20 mouse cellular contexts compared by ENCODE assay signal in genomic region chr10:122291611-122292010, GRCm38 (mm10).
DNase-seq lines count a peak whose midpoint lies in the region; ATAC-seq and TF ChIP-seq lines count a peak whose summit lies in the region.
"Had no signal": no experiment of that assay in that cellular context is flagged by ENCODE, and none has a peak within 500 bp of the region (broad histone marks: within the 10 kb centered on the region; RNA-seq: fewer than 3 reads in every experiment).

No protein-coding gene starts in this region.

- no peaks in the 10 kb centered on the region for H3K36me3 ChIP-seq in embryonic facial prominence, embryonic 14.5 days (ENCODE audit: control insufficient read depth, insufficient read depth, low read length)
- no peaks in the 10 kb centered on the region for H3K36me3 ChIP-seq in embryonic facial prominence, embryonic 10.5 days (replicated peaks)
- H3K36me3 ChIP-seq in lung, embryonic 14.5 days (ENCODE audit: insufficient read depth): no peaks in the 10 kb centered on the region
- H3K36me3 ChIP-seq: embryonic facial prominence, embryonic 15.5 days; forebrain, embryonic 12.5 days; heart, embryonic 13.5 days; hindbrain, embryonic 13.5 days had no signal

- intact Hi-C loops in heart, postnatal 36 days (cut with DNase I): loop anchor here (10.0 kb wide), 1 partner anchor 153 kb away; the partner anchor contains the start of gene Avpr1a

- WGBS in embryonic facial prominence, embryonic 14.5 days: 81% methylated on average over 2 of the region's 2 CpGs
- 91% methylated on average over 2 of the region's 2 CpGs for WGBS in embryonic facial prominence, embryonic 10.5 days
- 78% methylated on average over 2 of the region's 2 CpGs for WGBS in lung, embryonic 14.5 days

- peak; percentile 25 for DNase-seq in embryonic facial prominence, embryonic 14.5 days (ENCODE audit: low spot score)
- DNase-seq in embryonic facial prominence, embryonic 10.5 days (ENCODE audit: low spot score): no peak
- DNase-seq in lung, embryonic 14.5 days: peak; percentile 36
- no peak for DNase-seq in lung, postnatal 25 days (ENCODE audit: low spot score)
- peak; percentile 45 for DNase-seq in adipocyte (ENCODE audit: low spot score)
- DNase-seq in skeletal muscle tissue, adult 2 months (ENCODE audit: low read depth, low spot score): peak; percentile 7
- no peak for DNase-seq in heart, postnatal 36 days
- DNase-seq: adrenal gland, adult 2 months; adrenal gland, postnatal 25 days; cerebellum, adult 18-20 months; cerebellum, adult 9-11 months; cerebellum, postnatal 36 days had no signal

- H3K9me3 ChIP-seq in embryonic facial prominence, embryonic 14.5 days (ENCODE audit: control insufficient read depth, low read length): no peaks in the 10 kb centered on the region
- H3K9me3 ChIP-seq in embryonic facial prominence, embryonic 10.5 days: no peaks in the 10 kb centered on the region
- H3K9me3 ChIP-seq in lung, embryonic 14.5 days (ENCODE audit: low read depth, low read length): no peaks in the 10 kb centered on the region
- H3K9me3 ChIP-seq: embryonic facial prominence, embryonic 15.5 days; forebrain, embryonic 12.5 days; heart, embryonic 13.5 days; hindbrain, embryonic 13.5 days had no signal

- H3K4me1 ChIP-seq in embryonic facial prominence, embryonic 14.5 days (ENCODE audit: control insufficient read depth, insufficient read depth, low read length): no peaks in the 10 kb centered on the region
- H3K4me1 ChIP-seq in embryonic facial prominence, embryonic 10.5 days: no peaks in the 10 kb centered on the region
- H3K4me1 ChIP-seq in lung, embryonic 14.5 days (ENCODE audit: insufficient read depth): no peaks in the 10 kb centered on the region
- H3K4me1 ChIP-seq: embryonic facial prominence, embryonic 15.5 days; forebrain, embryonic 12.5 days; heart, embryonic 13.5 days; hindbrain, embryonic 13.5 days had no signal

- no peak for ATAC-seq in embryonic facial prominence, embryonic 14.5 days (ENCODE audit: low read depth)
- no peak for ATAC-seq in lung, embryonic 14.5 days (ENCODE audit: insufficient read depth)
- ATAC-seq: activated CD4-positive, CD25-positive, alpha-beta regulatory T cell, adult 4 months; forebrain, embryonic 16.5 days; hindbrain, postnatal 0 days; Patski had no signal

- H3K9ac ChIP-seq in embryonic facial prominence, embryonic 14.5 days (ENCODE audit: low read depth, low read length): no peak overlapping the region
- no peak overlapping the region for H3K9ac ChIP-seq in lung, embryonic 14.5 days
- H3K9ac ChIP-seq: embryonic facial prominence, embryonic 15.5 days; forebrain, embryonic 12.5 days; heart, embryonic 13.5 days; hindbrain, embryonic 13.5 days had no signal

- no peak overlapping the region for H3K4me2 ChIP-seq in embryonic facial prominence, embryonic 14.5 days (ENCODE audit: low read depth, low read length)
- H3K4me2 ChIP-seq in lung, embryonic 14.5 days: no peak overlapping the region
- H3K4me2 ChIP-seq: embryonic facial prominence, embryonic 15.5 days; forebrain, embryonic 12.5 days; heart, embryonic 13.5 days; hindbrain, embryonic 13.5 days had no signal

- H3K27me3 ChIP-seq in embryonic facial prominence, embryonic 14.5 days (replicated peaks; ENCODE audit: control insufficient read depth, insufficient read depth, low read length): no peaks in the 10 kb centered on the region
- no peaks in the 10 kb centered on the region for H3K27me3 ChIP-seq in embryonic facial prominence, embryonic 10.5 days (replicated peaks; ENCODE audit: low read depth, poor library complexity, severe bottlenecking)
- H3K27me3 ChIP-seq in lung, embryonic 14.5 days (ENCODE audit: insufficient read depth, low read length): no peaks in the 10 kb centered on the region
- H3K27me3 ChIP-seq: embryonic facial prominence, embryonic 15.5 days; forebrain, embryonic 12.5 days; heart, embryonic 13.5 days; hindbrain, embryonic 13.5 days; Patski had no signal

- no peak for TF ChIP-seq CTCF in lung, embryonic 14.5 days (IDR thresholded peaks at IDR 0.05; ENCODE audit: low read depth)

- H3K27ac ChIP-seq in embryonic facial prominence, embryonic 14.5 days (replicated peaks; ENCODE audit: low read depth, low read length): no peak overlapping the region
- H3K27ac ChIP-seq in embryonic facial prominence, embryonic 10.5 days (replicated peaks): no peak overlapping the region
- H3K27ac ChIP-seq in lung, embryonic 14.5 days (ENCODE audit: low read depth): no peak overlapping the region
- H3K27ac ChIP-seq: embryonic facial prominence, embryonic 15.5 days; forebrain, embryonic 12.5 days; heart, embryonic 13.5 days; hindbrain, embryonic 13.5 days; hindbrain, postnatal 0 days had no signal

- H3K4me3 ChIP-seq in embryonic facial prominence, embryonic 14.5 days (ENCODE audit: low read depth, low read length): no peak overlapping the region
- H3K4me3 ChIP-seq in embryonic facial prominence, embryonic 10.5 days: no peak overlapping the region
- H3K4me3 ChIP-seq in lung, embryonic 14.5 days (ENCODE audit: low read depth, low read length): no peak overlapping the region
- H3K4me3 ChIP-seq: embryonic facial prominence, embryonic 15.5 days; forebrain, embryonic 12.5 days; heart, embryonic 13.5 days; hindbrain, embryonic 13.5 days had no signal

Comparison
In these comparisons a context has a peak if more than half of its experiments do, and no peak if none do; other contexts are left out.
1. DNase-seq: peak in embryonic facial prominence, embryonic 14.5 days (single experiment), lung, embryonic 14.5 days (single experiment), adipocyte (single experiment) and skeletal muscle tissue, adult 2 months (single experiment); none in embryonic facial prominence, embryonic 10.5 days (single experiment), lung, postnatal 25 days (single experiment) and heart, postnatal 36 days (0 of 2).